Mouse (Mus musculus) layer of hippocampus, adult 9-11 months (tissue): Measurements from ENCODE around the gene Gm28778.
"Not testable (repeated sequence)": the region's sequence is repeated elsewhere in the genome, so short reads cannot be mapped to it uniquely, and the experiment has no call there.

Experiments
- DNase-seq: peaks from one replicate; pipeline ENCODE4 v3.0.0; 2022

The Gm28778 gene

GRCm38 (mm10) chr1:53296581-53297383, at the start of gene Gm28778, which contains the start of the genes Pms1 and Ormdl1:
Gm28778 (plus strand) TSS chr1:53297111.
Pms1 (minus strand) TSS chr1:53297018.
Ormdl1 (plus strand) TSS chr1:53297095.
- peak; percentile 95 for DNase-seq

- DNase-seq, result not testable (repeated sequence)
These were observed 31.8 kb upstream of the Gm28778 start for GRCm38 (mm10) chr1:53264958-53265612.

- no peak for DNase-seq
These were observed 27.0 kb upstream of the Gm28778 start for GRCm38 (mm10) chr1:53269901-53270300.

GRCm38 (mm10) chr1:53272646-53273045, 24.3 kb upstream of the Gm28778 start:
- peak; percentile 22 for DNase-seq

GRCm38 (mm10) chr1:53291197-53291596, 5.7 kb upstream of the Gm28778 start:
- no peak for DNase-seq

- no peak for DNase-seq
These were observed 3.6 kb downstream of the Gm28778 start for GRCm38 (mm10) chr1:53300506-53300905.

GRCm38 (mm10) chr1:53312989-53313967, 16.4 kb downstream of the Gm28778 start, which contains the start of gene Osgepl1:
Osgepl1 (plus strand) TSS chr1:53313624.
- peak; percentile 83 for DNase-seq

- no peak for DNase-seq
These were observed 24.9 kb downstream of the Gm28778 start for GRCm38 (mm10) chr1:53321662-53322344.

GRCm38 (mm10) chr1:53323254-53323653, 26.3 kb downstream of the Gm28778 start:
- no peak for DNase-seq

- no peak for DNase-seq
These were observed 27.4 kb downstream of the Gm28778 start for GRCm38 (mm10) chr1:53324277-53324676.

- DNase-seq, result no peak
These were observed 28.1 kb downstream of the Gm28778 start for GRCm38 (mm10) chr1:53324827-53325494.

- not testable (repeated sequence) for DNase-seq
These were observed 36.6 kb downstream of the Gm28778 start for GRCm38 (mm10) chr1:53333527-53333926.

GRCm38 (mm10) chr1:53335465-53335864, 38.6 kb downstream of the Gm28778 start:
- DNase-seq, result no peak

GRCm38 (mm10) chr1:53337403-53337802, 40.5 kb downstream of the Gm28778 start:
- not testable (repeated sequence) for DNase-seq

GRCm38 (mm10) chr1:53341071-53341470, 44.2 kb downstream of the Gm28778 start:
- no peak for DNase-seq

- DNase-seq, result peak; percentile 97
These were observed 55.7 kb downstream of the Gm28778 start, which contains the start of the genes Asdurf, Gm28551 and Asnsd1 for GRCm38 (mm10) chr1:53352327-53353261. Asdurf (minus strand) TSS chr1:53352619. Gm28551 (minus strand) TSS chr1:53352667. Asnsd1 (minus strand) TSS chr1:53352752.

- no peak for DNase-seq
These were observed 62.1 kb downstream of the Gm28778 start for GRCm38 (mm10) chr1:53358988-53359387.
